Mouse (Mus musculus) T-helper 1 cell (primary cell): ENCODE data around the gene Pecam1.
"Not testable (repeated sequence)": the region's sequence is repeated elsewhere in the genome, so short reads cannot be mapped to it uniquely, and the experiment has no call there.

Experiments used
- in situ Hi-C: fragments of 300-600 bp; cut with MboI, MseI; formaldehyde crosslinking; loops from one replicate; pipeline ENCODE4 v1.15.1; 2025; ENCODE audit warnings: high pct_unique_total_duplicates

Gene Pecam1

GRCm38 (mm10) chr11:106637754-106638153 lies 112.7 kb downstream of the Pecam1 start:
- in situ Hi-C loops = no loop called here

GRCm38 (mm10) chr11:106635946-106636345 lies 114.5 kb downstream of the Pecam1 start:
- in situ Hi-C loops = no loop called here

DNA sequence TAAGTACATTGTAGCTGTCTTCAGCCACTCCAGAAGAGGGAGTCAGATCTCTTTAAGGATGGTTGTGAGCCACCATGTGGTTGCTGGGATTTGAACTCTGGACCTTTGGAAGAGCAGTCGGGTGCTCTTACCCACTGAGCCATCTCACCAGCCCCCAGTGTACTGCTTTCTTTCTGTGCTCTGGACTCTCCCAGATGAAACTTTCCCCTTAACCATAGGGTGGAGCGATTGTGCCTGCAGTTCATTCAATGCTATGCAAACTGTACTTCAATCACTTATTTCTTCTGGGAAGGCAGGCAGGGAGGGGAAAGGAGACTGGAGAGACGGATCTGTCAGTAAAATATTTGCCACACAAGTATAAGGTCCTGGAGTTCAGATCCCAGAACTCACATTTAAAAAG lies 116.3 kb downstream of the Pecam1 start:
- in situ Hi-C loops = not testable (repeated sequence)

- in situ Hi-C loops = no loop called here
Observed at GRCm38 (mm10) chr11:106633456-106633855, 117.0 kb downstream of the Pecam1 start.

- in situ Hi-C loops = no loop called here
Observed at GRCm38 (mm10) chr11:106627692-106628091, 122.7 kb downstream of the Pecam1 start.

- in situ Hi-C loops = no loop called here
Observed at GRCm38 (mm10) chr11:106625577-106625976, 124.9 kb downstream of the Pecam1 start.

DNA sequence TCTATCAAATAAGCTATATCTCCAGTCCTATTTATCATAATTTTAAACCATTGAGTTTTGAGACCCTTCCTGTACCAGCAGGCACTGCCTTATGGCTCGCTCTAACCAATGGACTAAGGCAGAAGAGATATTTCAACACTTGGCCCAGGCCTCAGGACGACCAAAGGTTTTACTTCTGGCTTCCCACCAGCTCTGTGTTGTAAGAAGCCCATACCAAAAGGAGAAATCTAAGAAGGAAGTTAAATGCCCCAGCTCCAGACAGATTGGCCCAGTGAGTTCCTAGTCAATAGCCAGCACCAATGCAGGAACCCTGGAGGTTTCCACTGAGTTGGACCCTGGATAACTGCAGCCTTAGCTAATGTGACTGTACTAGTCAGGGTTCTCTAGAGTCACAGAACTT lies 126.8 kb downstream of the Pecam1 start:
- in situ Hi-C loops = no loop called here

GRCm38 (mm10) chr11:106622056-106622455 lies 128.4 kb downstream of the Pecam1 start:
- in situ Hi-C loops = no loop called here

DNA sequence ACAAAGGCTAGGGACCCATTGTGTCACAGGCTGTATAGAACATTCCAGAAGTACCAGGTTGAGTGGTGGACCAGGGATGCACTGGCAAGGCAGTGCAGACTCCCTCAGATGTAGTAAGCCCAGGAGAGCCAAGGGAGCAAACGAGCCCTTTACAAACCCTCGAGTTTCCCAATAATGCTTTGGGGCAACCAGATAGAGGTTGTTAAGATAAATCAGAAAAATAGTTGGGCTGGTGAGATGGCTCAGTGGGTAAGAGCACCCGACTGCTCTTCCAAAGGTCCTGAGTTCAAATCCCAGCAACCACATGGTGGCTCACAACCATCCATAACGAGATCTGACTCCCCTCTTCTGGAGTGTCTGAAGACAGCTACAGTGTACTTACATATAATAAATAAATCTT lies 131.7 kb downstream of the Pecam1 start:
- in situ Hi-C loops = not testable (repeated sequence)

DNA sequence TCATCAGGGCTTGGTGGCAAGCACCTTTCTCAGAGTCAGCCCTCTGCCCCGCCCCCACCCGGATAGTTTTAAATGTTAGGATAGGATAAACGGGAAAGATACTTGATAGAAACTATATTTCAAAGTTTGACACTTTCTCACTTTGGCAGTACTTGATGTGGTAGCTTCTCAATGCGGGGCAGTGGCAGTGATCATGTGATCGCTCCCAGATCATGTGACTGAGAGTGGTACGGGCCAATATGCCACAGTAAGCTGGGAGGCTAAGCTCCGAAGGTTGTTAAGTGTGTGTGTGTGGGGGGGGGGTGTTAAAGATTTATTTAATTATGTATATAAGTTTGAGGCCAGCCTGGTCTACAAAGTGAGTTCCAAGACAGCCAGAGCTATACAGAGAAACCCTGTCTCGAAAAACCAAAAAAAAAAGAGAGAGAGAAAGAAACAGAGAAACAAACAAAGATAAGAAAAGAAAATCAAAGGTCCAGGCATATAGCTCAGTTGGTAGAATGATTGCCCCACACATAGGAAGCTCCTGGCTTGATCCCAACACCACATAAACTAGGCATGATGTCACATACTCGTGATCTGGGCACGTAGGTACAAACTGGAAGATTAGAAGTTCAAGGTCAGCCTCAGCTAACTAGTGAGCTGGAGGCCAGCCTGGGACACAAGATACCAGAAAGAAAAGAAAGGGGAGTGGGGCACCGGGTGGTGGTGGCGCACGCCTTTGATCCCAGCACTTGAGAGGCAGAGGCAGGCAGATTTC lies 132.4 kb downstream of the Pecam1 start:
- in situ Hi-C loops = no loop called here

DNA sequence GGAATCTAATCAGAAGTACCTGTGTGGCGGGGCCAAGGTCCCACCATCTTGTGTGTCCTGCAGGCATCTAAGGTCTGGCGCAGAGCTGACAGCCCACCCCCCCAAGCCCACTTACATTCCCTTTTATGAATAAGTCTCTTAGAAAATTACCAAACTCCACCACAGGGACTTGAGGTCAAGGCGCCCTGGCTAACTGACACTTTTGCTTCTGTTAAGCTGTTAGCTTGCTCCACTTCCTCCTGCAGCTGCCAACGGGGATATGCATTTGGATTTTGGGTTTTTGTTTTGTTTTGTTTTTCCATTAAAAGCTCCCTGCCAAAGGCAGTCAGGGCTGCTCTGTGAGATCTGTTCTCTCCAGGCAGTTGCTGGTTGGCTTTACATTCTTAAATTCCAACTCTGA lies 134.9 kb downstream of the Pecam1 start:
- in situ Hi-C loops = no loop called here

DNA sequence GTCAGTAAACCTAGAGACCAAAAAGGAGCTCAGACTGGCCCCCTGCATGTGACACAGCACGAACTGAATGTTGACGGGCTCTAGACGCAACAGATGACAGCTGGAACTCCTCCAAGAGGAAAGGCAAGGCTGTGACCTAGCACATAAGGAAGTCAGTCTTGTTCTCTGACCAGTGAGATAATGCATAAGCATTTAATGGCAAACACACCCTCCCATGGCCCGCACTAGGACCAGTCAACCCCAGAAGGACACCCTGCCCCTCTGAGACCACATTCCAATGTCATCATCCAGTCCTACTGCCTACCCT lies 136.1 kb downstream of the Pecam1 start:
- in situ Hi-C loops = no loop called here

DNA sequence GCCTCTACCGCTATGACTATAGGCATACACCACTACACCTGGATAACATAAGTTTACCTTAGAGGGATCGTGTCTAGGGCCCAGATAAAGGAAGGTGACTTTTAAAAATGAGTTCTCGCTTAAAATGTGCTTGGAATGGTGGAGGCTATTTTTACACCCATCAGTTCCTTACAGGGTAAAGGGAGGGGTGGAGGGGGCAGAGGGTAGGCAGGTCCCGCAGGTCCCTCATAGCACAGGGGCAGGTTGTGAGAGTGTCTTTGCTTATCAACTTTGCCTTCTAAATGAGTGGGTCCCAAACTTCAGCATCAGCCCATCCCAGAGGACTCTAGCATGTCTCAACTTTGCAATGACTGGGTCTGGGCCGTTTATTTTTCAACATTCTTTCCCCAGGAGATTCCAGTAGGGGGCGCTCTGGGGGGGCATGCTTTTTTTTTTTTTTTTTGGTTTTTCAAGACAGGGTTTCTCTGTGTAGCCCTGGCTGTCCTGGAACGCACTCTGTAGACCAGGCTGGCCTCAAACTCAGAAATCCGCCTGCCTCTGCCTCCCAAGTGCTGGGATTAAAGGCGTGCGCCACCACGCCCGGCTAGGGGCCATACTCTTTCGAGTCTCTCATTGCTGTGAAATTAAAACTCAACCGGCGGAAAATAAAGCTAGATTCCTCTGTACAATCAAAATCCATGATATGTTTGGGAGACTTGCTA lies 136.6 kb downstream of the Pecam1 start:
- in situ Hi-C loops = no loop called here

- in situ Hi-C loops = no loop called here
Observed at GRCm38 (mm10) chr11:106612961-106613637, 137.3 kb downstream of the Pecam1 start, which contains the start of gene Tex2. Gene Tex2, minus strand, starts transcription at chr11:106613423.

- in situ Hi-C loops = no loop called here
Observed at GRCm38 (mm10) chr11:106612209-106612960, 138.0 kb downstream of the Pecam1 start.

GRCm38 (mm10) chr11:106609731-106610130 lies 140.7 kb downstream of the Pecam1 start:
- in situ Hi-C loops = no loop called here

DNA sequence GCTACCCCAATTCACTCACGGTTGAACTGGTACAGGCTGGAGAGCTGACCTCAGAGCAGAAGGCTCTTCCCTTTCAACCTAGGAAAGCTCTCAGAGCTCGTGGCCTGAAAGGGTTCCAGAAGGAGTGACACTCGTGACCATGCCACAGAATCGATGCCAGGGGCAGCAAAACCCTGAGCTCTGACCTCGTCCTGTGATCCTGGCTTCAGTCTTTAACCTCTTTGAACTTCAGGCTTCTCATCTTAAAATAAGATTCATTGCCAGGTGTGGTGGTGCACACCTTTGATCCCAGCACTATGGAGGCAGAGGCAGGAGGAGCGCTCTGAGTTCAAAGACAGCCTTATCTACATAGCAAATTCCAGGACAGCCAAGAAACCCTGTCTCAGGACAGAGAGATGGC lies 143.1 kb downstream of the Pecam1 start:
- in situ Hi-C loops = no loop called here

DNA sequence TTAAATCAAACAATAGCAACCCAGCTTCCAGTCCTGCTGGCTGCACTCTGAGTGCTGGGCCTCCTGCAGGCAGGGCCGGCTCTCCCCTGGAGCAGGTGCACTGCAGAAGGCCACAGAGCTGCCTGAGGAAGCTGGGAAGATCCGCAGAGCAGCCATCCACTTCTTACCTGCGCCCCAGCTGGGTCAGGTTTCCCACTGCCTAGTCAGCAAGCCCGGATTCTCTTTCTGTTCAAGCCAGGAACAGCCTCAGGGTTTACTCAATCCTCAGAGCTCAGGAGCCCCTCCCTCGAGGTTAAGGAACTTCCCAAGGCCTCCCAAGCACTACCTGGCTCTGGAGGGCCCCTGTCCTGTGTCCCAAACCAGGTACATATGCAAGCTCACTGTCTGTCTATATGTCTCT lies 144.4 kb downstream of the Pecam1 start:
- in situ Hi-C loops = no loop called here
